Mouse (Mus musculus) CD4-positive, CD25-positive, alpha-beta regulatory T cell (primary cell): ENCODE results near the gene Cdadc1. TPM values are rescaled to one million over a fixed set of nuclear protein-coding genes. Genes with fewer than 3 reads are reported as not detected.

ENCODE experiments used
- polyA plus RNA-seq: library from polyadenylated mRNA; unstranded; fragments of 100-300 nt; shearing (Covaris generic); gene quantifications from one replicate; pipeline ENCODE4 v1.2.1, GENCODE M21; 2017

Cdadc1 gene
- 36.3 TPM for polyA plus RNA-seq

GRCm38 (mm10) chr14:59597398-59598259, at the start of gene Cdadc1:
Gene Cdadc1 (minus strand): TSS chr14:59597959.

GRCm38 (mm10) chr14:59625158-59625805, 27.5 kb upstream of the Cdadc1 start, which contains the start of gene Shisa2:
Gene Shisa2 (plus strand): TSS chr14:59625308.

Other genes starting within 250 kb of the Cdadc1 start
- gene Phf11d, start 232.5 kb downstream of the Cdadc1 start, polyA plus RNA-seq: 13.6 TPM
- gene Phf11c, start 202.6 kb downstream of the Cdadc1 start, polyA plus RNA-seq: 23.0 TPM
- 25.8 TPM for gene Setdb2, start 157.1 kb downstream of the Cdadc1 start, polyA plus RNA-seq
- 57.8 TPM for gene Cab39l, start 157.0 kb downstream of the Cdadc1 start, polyA plus RNA-seq
- gene Shisa2, start 27.3 kb upstream of the Cdadc1 start, polyA plus RNA-seq: 0.06 TPM